Mouse (Mus musculus): ENCODE data around the gene Zbtb21. TPM values are rescaled to one million over a fixed set of nuclear protein-coding genes. Genes with fewer than 3 reads are reported as not detected.
"Not testable (repeated sequence)": the region's sequence is repeated elsewhere in the genome, so short reads cannot be mapped to it uniquely, and the experiment has no call there.

Gene Zbtb21
- 10.1 and 10.2 TPM in 2 replicates for polyA plus RNA-seq (2016; fragmentation: Nextera tagmentation; extraction: Ambion mirVana)

DNA sequence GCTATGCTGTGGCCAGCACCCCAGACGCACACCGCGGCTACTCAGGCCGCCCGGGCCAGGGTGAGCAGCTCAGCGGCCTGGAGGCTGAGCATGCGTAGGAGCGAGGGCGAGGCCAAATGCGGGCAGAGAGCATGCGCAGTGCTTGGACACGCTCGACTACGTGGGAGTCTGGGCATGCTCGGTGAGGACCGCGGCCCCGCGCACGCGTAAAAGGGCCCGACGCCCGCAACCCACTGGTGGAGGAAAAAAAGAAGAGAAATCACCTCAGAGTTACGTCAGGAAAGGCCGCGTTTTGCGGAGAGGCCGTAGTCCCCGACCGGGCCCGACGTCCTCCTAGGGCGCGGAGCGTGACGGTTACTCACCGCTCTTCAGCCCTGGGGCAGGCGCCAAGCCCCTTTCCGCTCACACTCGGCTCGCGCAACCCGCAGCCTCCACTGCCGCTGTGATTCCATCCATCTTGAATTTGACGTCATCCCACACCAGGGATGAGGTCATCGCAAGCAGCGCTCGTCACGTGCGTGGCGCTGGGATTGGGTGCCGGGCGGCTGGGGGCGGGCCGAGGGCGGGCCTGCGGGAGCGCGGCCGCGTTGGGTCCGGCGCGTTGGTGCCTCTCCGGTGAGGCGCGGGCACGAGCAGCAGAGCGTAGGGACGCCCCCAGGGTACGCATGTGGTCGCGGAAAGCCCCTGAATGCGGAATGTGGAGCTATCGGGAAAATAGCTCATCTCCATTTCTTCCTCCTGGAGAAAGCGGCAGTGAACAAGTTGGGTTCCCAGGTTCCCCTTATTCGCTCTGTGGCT is at the start of gene Zbtb21, which contains the start of gene C2cd2:
Gene Zbtb21 (minus strand): TSS at position 472 of the 798 bp plus-strand sequence.
Gene C2cd2 (minus strand): TSS at position 448 of the 798 bp plus-strand sequence.
- no peaks in the 10 kb centered on the region for H3K9me3 ChIP-seq
- H3K27me3 ChIP-seq (ENCODE audit: insufficient read depth, poor library complexity, severe bottlenecking) = no peaks in the 10 kb centered on the region
- H3K36me3 ChIP-seq = 0 out of 2 replicates have a peak, but pooled peaks cover 3% of the 10 kb centered on the region
- peak; percentile 97 for DNase-seq (ENCODE audit: low spot score)
- WGBS = under 1% methylated on average over 78 of the region's 78 CpGs
- peaks cover 29% of the 10 kb centered on the region for H3K4me1 ChIP-seq
- H3K4me3 ChIP-seq = peak within 1 kb of the TSS; percentile 91
- H3K27ac ChIP-seq = peak within 1 kb of the TSS; percentile 96

GRCm38 (mm10) chr16:97997383-97997731 is 34.9 kb upstream of the Zbtb21 start:
- WGBS = 0% methylated on average over 8 of the region's 8 CpGs
- H3K27me3 ChIP-seq (ENCODE audit: insufficient read depth, poor library complexity, severe bottlenecking); DNase-seq (ENCODE audit: low spot score); H3K9me3 ChIP-seq: not testable (repeated sequence)
- H3K4me3 ChIP-seq = peak overlapping the region; percentile 66
- peak overlapping the region; percentile 86 for H3K27ac ChIP-seq
- H3K4me1 ChIP-seq = peaks cover 16% of the 10 kb centered on the region
- peaks cover 18% of the 10 kb centered on the region for H3K36me3 ChIP-seq

GRCm38 (mm10) chr16:97996616-97997382 is 34.4 kb upstream of the Zbtb21 start, which contains the start of gene B230307C23Rik:
Gene B230307C23Rik (plus strand): TSS chr16:97997315.
- H3K27me3 ChIP-seq (ENCODE audit: insufficient read depth, poor library complexity, severe bottlenecking) = no peaks in the 10 kb centered on the region
- H3K4me3 ChIP-seq = peak within 1 kb of the TSS; percentile 66
- peaks cover 14% of the 10 kb centered on the region for H3K36me3 ChIP-seq
- peaks cover 16% of the 10 kb centered on the region for H3K4me1 ChIP-seq
- 2% methylated on average over 22 of the region's 22 CpGs for WGBS
- no peaks in the 10 kb centered on the region for H3K9me3 ChIP-seq
- H3K27ac ChIP-seq = peak within 1 kb of the TSS; percentile 86
- peak; percentile 96 for DNase-seq (ENCODE audit: low spot score)

DNA sequence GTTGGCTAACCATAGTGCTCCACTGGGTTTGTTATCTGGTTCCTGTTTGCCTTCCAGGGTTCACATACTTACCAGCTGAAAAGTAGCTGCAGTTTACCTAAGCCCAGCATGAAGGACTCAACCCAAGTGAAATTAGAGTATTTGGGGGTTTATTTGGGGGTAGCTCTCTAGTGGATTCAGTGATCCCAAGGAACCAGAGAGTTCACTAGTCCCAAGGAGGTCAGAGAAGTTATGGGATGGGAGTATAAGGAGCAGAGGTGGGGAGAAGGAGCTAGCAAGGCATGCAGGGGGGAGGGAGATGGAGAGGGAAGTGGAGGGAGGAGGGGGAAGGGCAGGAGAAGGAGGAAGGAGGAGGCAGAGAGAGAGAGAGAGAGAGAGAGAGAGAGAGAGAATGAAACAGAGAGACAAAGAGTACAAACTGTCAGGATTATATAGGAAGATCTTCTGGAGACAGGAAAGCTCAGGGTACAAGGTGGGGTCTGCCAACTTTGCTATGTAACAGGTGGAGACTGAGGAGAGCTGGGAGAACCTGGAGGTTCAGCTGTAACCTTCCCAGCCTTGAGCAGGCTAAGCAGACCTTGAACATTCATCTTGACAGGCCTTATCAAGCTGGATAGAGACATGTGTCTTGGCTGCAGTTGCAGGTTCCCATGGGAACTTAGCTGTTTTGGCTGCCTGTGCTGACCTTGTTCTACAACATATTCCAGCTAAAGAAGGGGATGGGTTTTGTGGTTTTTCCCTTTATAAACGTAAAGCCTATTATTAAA is 33.6 kb upstream of the Zbtb21 start:
- H3K27ac ChIP-seq = peak overlapping the region; percentile 86; the same call in 1 of the 2 replicates
- peaks cover 14% of the 10 kb centered on the region for H3K36me3 ChIP-seq
- DNase-seq (ENCODE audit: low spot score) = no peak
- H3K27me3 ChIP-seq (ENCODE audit: insufficient read depth, poor library complexity, severe bottlenecking) = no peaks in the 10 kb centered on the region
- WGBS = 18% methylated on average over 1 of the region's 1 CpGs
- peaks cover 16% of the 10 kb centered on the region for H3K4me1 ChIP-seq
- peak overlapping the region; percentile 66 for H3K4me3 ChIP-seq
- H3K9me3 ChIP-seq = no peaks in the 10 kb centered on the region

DNA sequence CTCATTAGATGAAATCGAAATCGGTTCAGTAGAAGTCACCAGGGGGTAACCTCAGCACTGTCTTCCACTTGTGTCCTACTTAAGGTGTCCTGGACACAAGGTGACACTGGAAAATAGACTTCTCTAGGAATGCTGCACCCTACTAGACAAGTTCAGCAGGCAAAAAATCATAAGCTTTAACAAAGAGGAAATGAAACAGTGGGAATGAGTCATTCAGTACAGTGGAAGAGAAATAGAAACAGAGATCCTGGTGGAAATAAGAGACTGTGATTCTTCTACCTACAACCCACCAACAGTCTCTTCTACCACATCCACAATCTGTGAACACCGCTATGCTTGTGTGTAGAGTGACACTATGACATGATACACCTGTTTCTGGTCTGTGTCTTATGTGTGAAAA is 30.1 kb upstream of the Zbtb21 start:
- H3K9me3 ChIP-seq = not testable (repeated sequence)

DNA sequence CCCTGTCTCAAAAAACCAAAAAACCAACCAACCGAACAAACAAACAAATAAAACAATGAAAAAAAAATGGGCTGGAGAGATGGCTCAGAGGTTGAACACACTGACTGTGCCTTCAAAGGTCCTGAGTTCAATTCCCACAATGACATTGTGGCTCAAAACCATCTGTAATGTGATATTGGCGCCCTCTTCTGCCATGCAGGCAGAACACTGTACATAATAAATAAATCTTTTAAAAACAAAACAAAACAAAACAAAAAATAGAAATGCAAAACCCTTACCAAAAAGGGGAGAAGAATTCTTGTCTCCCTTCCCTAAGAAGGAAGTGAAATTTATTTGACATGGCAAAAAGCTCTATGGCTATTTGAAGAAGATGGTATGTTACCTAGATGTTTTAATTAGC is 29.1 kb upstream of the Zbtb21 start:
- Histone ChIP-seq H3K4me1 (peaks cover 9% of the 10 kb centered on the region), H3K36me3 (no peaks in the 10 kb centered on the region), H3K4me3 (no peak overlapping the region), H3K27me3 (ENCODE audit: insufficient read depth, poor library complexity, severe bottlenecking) (no peaks in the 10 kb centered on the region), H3K9me3 (no peaks in the 10 kb centered on the region), H3K27ac (no peak overlapping the region)
- WGBS = 78% methylated on average over 2 of the region's 2 CpGs
- no peak for DNase-seq (ENCODE audit: low spot score)

More for the DNA sequence above, 30.1 kb upstream of the Zbtb21 start:
- not testable (repeated sequence) for H3K36me3 ChIP-seq; H3K4me1 ChIP-seq; H3K27me3 ChIP-seq (ENCODE audit: insufficient read depth, poor library complexity, severe bottlenecking); H3K27ac ChIP-seq; DNase-seq (ENCODE audit: low spot score); H3K4me3 ChIP-seq
- 73% methylated on average over 3 of the region's 3 CpGs for WGBS

GRCm38 (mm10) chr16:97984589-97984988 is 22.2 kb upstream of the Zbtb21 start:
- H3K27me3 ChIP-seq (ENCODE audit: insufficient read depth, poor library complexity, severe bottlenecking) = no peaks in the 10 kb centered on the region
- no peaks in the 10 kb centered on the region for H3K36me3 ChIP-seq
- no peak for DNase-seq (ENCODE audit: low spot score)
- WGBS = 75% methylated on average over 5 of the region's 5 CpGs
- no peak overlapping the region for H3K27ac ChIP-seq
- H3K4me1 ChIP-seq = no peaks in the 10 kb centered on the region
- H3K4me3 ChIP-seq = no peak overlapping the region
- H3K9me3 ChIP-seq = no peaks in the 10 kb centered on the region

- Histone ChIP-seq H3K27me3 (ENCODE audit: insufficient read depth, poor library complexity, severe bottlenecking) (no peaks in the 10 kb centered on the region), H3K4me1 (no peaks in the 10 kb centered on the region), H3K36me3 (no peaks in the 10 kb centered on the region), H3K27ac (no peak overlapping the region), H3K4me3 (no peak overlapping the region), H3K9me3 (no peaks in the 10 kb centered on the region)
- no peak for DNase-seq (ENCODE audit: low spot score)
- WGBS = 86% methylated on average over 1 of the region's 1 CpGs
Measured at GRCm38 (mm10) chr16:97981362-97981761, 18.9 kb upstream of the Zbtb21 start.

DNA sequence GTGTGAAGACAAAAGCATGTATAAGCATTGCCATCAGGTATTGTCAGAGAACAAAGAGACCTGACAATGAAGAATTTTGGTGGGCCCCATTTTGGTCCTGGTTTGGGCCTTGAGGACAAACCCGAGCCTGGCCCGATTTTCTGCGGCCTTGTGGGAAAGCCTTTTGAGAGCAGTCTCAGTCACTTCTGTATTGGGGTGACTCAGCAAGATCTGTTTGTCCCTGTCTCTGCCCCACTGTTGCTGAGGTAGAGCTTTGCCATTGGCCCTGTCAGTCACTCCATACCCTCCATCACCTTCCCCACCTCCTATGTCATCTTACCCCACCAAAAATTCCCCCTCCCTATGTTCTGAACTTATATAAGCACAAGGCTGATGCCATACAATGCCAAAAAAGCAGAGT is 15.3 kb upstream of the Zbtb21 start:
- WGBS = 81% methylated on average over 3 of the region's 3 CpGs
- DNase-seq (ENCODE audit: low spot score) = no peak
- Histone ChIP-seq H3K9me3 (no peaks in the 10 kb centered on the region), H3K4me3 (no peak overlapping the region), H3K36me3 (no peaks in the 10 kb centered on the region), H3K4me1 (no peaks in the 10 kb centered on the region), H3K27ac (no peak overlapping the region), H3K27me3 (ENCODE audit: insufficient read depth, poor library complexity, severe bottlenecking) (no peaks in the 10 kb centered on the region)

DNA sequence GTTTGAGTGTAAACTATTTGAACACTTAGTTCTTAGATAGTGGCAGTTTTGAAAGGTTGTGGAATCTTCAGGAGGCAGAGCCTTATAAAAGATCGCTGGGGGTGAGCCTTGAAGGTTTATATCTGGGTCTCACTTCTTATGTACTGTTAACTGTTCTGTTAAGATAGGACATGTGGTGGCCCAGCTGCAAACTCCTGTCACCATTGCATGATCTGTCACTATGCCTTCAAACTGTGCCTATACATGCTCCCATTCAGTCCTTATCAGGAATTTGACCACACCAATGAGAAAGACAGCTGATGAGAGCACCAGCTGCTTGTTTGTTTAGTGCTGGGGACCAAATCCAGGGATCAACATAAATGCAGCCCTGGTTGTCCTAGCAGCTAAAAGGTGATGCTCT is 14.9 kb upstream of the Zbtb21 start:
- Histone ChIP-seq H3K27ac (no peak overlapping the region), H3K4me3 (no peak overlapping the region), H3K9me3 (no peaks in the 10 kb centered on the region), H3K4me1 (no peaks in the 10 kb centered on the region), H3K27me3 (ENCODE audit: insufficient read depth, poor library complexity, severe bottlenecking) (no peaks in the 10 kb centered on the region), H3K36me3 (no peaks in the 10 kb centered on the region)
- DNase-seq (ENCODE audit: low spot score) = no peak
- 50% methylated on average over 1 of the region's 1 CpGs for whole genome bisulfite sequencing

DNA sequence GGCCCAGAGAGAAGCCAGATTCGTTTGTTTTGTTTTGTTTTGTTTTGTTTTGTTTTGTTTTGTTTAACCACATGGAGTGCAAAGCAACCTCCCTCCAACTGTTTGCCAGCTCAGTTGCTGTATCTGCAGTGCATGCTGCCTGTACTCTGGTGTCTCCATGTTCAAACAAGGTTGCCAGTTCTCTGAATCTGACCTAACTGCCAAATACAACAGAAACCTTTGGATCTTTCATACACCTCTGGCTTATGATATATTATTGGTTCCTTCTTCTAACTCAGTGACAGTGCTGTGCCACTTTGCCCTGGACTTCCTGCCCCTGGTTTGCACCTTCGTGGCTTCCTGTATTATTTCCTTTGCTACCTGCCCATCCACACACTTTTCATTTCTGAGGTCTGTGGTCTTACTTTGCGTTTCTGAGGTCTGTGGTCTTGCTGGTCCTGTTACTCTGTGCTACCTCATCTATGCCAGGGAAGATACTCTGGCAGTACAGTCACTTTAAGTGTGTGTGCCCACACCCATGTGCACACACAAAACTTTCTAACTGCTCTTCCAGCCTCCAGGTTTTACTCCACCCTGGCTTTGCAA is 1.6 kb upstream of the Zbtb21 start:
- DNase-seq (ENCODE audit: low spot score) = no peak
- WGBS = 75% methylated on average over 3 of the region's 3 CpGs

More for the DNA sequence above, 1.6 kb upstream of the Zbtb21 start:
- Histone ChIP-seq H3K27me3 (ENCODE audit: insufficient read depth, poor library complexity, severe bottlenecking) (no peaks in the 10 kb centered on the region), H3K27ac (no peak overlapping the region), H3K4me1 (peaks cover 16% of the 10 kb centered on the region; the same call in 1 of the 2 replicates), H3K9me3 (no peaks in the 10 kb centered on the region), H3K36me3 (0 out of 2 replicates have a peak, but pooled peaks cover 3% of the 10 kb centered on the region), H3K4me3 (no peak overlapping the region)

Data from heart, embryonic 10.5 days (tissue).